Mouse (Mus musculus): Measurements from ENCODE around the gene Nkapl.
"Not testable (repeated sequence)": the region's sequence is repeated elsewhere in the genome, so short reads cannot be mapped to it uniquely, and the experiment has no call there.

Gene Nkapl

GRCm38 (mm10) chr13:21468061-21469019 is at the start of gene Nkapl:
TSS of gene Nkapl (minus strand) at chr13:21468509.
- peak; percentile 87 for DNase-seq

- DNase-seq, result peak; percentile 82
Measured at GRCm38 (mm10) chr13:21506221-21506649, 37.9 kb upstream of the Nkapl start.

- DNase-seq, result no peak
Measured at GRCm38 (mm10) chr13:21502296-21502695, 34.0 kb upstream of the Nkapl start.

GRCm38 (mm10) chr13:21501182-21501581 is 32.9 kb upstream of the Nkapl start, which contains the start of gene Gm11273:
TSS of gene Gm11273 (minus strand) at chr13:21501418.
- not testable (repeated sequence) for DNase-seq

- no peak for DNase-seq
Measured at GRCm38 (mm10) chr13:21495080-21495479, 26.8 kb upstream of the Nkapl start, which contains the start of gene AK157302. TSS of gene AK157302 (plus strand) at chr13:21495223.

- no peak for DNase-seq
Measured at GRCm38 (mm10) chr13:21492847-21493246, 24.5 kb upstream of the Nkapl start.

- no peak for DNase-seq
Measured at GRCm38 (mm10) chr13:21486881-21487280, 18.6 kb upstream of the Nkapl start.

GRCm38 (mm10) chr13:21478759-21479670 is 10.7 kb upstream of the Nkapl start, which contains the start of the genes Zkscan4 and Gm10065:
TSS of gene Zkscan4 (plus strand) at chr13:21478907.
TSS of gene Gm10065 (minus strand) at chr13:21479441.
- DNase-seq, result peak; percentile 86

- no peak for DNase-seq
Measured at GRCm38 (mm10) chr13:21472427-21472826, 4.1 kb upstream of the Nkapl start.

GRCm38 (mm10) chr13:21469097-21469496 is 788 bp upstream of the Nkapl start:
- DNase-seq, result no peak

GRCm38 (mm10) chr13:21467336-21467735 is 973 bp downstream of the Nkapl start:
- no peak for DNase-seq

GRCm38 (mm10) chr13:21462516-21462915 is 5.8 kb downstream of the Nkapl start:
- not testable (repeated sequence) for DNase-seq

- DNase-seq, result no peak
Measured at GRCm38 (mm10) chr13:21456347-21456746, 12.0 kb downstream of the Nkapl start.

GRCm38 (mm10) chr13:21454133-21454532 is 14.2 kb downstream of the Nkapl start:
- DNase-seq, result no peak

GRCm38 (mm10) chr13:21453449-21453848 is 14.9 kb downstream of the Nkapl start, which contains the start of gene Zscan26:
TSS of gene Zscan26 (minus strand) at chr13:21453730.
- DNase-seq, result peak; percentile 88

- peak; percentile 30 for DNase-seq
Measured at GRCm38 (mm10) chr13:21453042-21453441, 15.3 kb downstream of the Nkapl start.

- no peak for DNase-seq
Measured at GRCm38 (mm10) chr13:21447856-21448614, 20.3 kb downstream of the Nkapl start.

GRCm38 (mm10) chr13:21446796-21447195 is 21.5 kb downstream of the Nkapl start:
- DNase-seq, result no peak

GRCm38 (mm10) chr13:21441207-21441572 is 27.1 kb downstream of the Nkapl start:
- DNase-seq, result no peak

GRCm38 (mm10) chr13:21440503-21441206 is 27.7 kb downstream of the Nkapl start, which contains the start of gene Pgbd1:
TSS of gene Pgbd1 (minus strand) at chr13:21441058.
- DNase-seq, result peak; percentile 81

GRCm38 (mm10) chr13:21435476-21435875 is 32.8 kb downstream of the Nkapl start:
- no peak for DNase-seq

Data from cerebellum, adult 9-10 months (tissue).